Mouse (Mus musculus): ENCODE results near the gene Isca2. TPM values are rescaled to one million over a fixed set of nuclear protein-coding genes. Genes with fewer than 3 reads are reported as not detected.

Isca2 gene
- polyA plus RNA-seq (2016; fragmentation: Nextera tagmentation; extraction: Ambion mirVana): 162 and 190 TPM in 2 replicates

DNA sequence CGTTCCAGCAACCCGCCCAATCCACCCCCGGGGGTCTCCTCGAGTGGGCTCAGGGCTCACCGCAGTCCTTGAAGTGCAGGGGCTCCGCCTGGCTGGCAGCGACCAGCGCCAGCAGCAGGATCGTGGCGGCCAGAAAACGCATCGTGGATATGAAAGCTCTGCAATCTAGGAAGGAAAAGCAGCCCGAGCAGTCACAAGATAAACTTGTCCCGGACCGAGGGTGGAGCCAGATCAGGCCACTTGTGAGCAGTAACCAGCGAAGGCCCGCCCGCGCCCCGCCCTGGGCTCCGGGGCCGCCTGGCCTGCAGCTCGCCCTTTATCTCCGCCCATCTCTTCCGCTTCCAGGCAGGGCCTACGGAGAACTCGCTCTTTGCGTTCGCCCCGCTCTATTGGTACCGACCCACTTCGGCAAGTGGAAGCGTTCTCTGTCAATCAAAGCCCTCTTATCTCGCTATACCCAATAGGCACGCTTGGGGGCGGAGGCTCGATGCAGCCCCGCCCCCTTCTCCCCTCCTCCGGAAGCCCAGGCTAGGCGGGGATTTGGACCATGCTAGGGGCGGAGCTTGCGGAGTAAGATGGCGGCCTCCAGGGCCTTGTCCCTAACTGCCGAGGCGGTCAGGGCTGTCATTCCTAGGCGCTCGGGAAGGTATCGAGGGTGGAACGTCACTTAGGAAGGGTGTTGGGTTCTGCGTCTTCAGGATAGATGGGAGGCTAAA lies at the start of gene Isca2, which contains the start of gene Npc2:
Gene Isca2 (plus strand): TSS at position 526 of the 716 bp plus-strand sequence.
Gene Npc2 (minus strand): TSS at position 427 of the 716 bp plus-strand sequence.
- peak; percentile 98 for DNase-seq (ENCODE audit: low spot score)
- peak within 1 kb of the TSS; percentile 83 for H3K4me3 ChIP-seq
- no peaks in the 10 kb centered on the region for H3K27me3 ChIP-seq (ENCODE audit: low read depth, poor library complexity, severe bottlenecking)
- H3K4me1 ChIP-seq: peaks cover 40% of the 10 kb centered on the region
- peak within 1 kb of the TSS; percentile 94 for H3K27ac ChIP-seq (replicated peaks)
- peaks cover 44% of the 10 kb centered on the region for H3K36me3 ChIP-seq
- no peaks in the 10 kb centered on the region for H3K9me3 ChIP-seq (replicated peaks)
- WGBS: under 1% methylated on average over 50 of the region's 50 CpGs

DNA sequence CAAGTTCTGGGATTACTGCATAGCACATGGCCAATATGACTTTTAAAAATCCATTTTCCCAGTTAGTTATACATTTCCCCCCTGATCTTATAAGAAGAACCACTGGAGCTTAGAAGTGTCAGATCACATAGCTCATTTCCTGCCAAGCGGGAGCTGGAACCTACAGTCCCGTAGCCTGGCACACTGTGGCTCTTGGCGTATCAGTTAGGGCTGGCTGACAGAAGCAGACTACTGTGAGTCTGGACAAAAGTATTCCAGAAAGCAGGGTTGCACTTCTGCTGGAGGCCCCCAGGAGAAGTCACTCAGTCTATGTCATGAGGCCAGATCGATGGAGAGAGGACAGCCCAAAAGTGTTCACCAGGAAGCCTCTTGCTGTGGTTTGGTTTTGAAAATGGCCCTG lies 46.7 kb upstream of the Isca2 start:
- H3K4me3 ChIP-seq: no peak overlapping the region
- no peaks in the 10 kb centered on the region for H3K36me3 ChIP-seq
- 0 out of 2 replicates have a peak, but pooled peaks cover 3% of the 10 kb centered on the region for H3K4me1 ChIP-seq
- H3K27ac ChIP-seq (replicated peaks): no peak overlapping the region
- H3K9me3 ChIP-seq (replicated peaks): no peaks in the 10 kb centered on the region
- no peak for DNase-seq (ENCODE audit: low spot score)
- H3K27me3 ChIP-seq (ENCODE audit: low read depth, poor library complexity, severe bottlenecking): no peaks in the 10 kb centered on the region
- WGBS: 93% methylated on average over 4 of the region's 4 CpGs

DNA sequence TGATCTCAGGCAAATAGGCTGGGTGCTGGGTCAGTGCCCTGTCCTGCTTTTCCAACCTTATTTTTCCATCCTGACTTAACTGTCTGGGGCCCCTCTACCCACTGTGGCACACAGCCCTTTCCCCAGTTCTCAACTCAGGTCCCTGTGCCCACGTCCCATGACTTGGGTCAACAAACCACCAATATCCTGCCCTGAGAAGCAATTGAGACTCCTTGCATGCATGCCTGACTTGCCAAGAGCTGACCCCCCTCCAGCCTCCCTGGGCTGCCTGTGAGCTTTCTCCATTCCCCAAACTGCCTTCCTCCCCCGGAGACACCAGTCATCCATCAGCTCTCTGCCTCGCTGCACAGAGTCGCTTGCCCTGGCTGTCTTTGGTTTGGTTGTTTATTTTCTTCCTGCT lies 46.1 kb upstream of the Isca2 start:
- no peak for DNase-seq (ENCODE audit: low spot score)
- 54% methylated on average over 4 of the region's 4 CpGs for WGBS
- 0 out of 2 replicates have a peak, but pooled peaks cover 3% of the 10 kb centered on the region for H3K4me1 ChIP-seq
- H3K36me3 ChIP-seq: no peaks in the 10 kb centered on the region
- H3K9me3 ChIP-seq (replicated peaks): no peaks in the 10 kb centered on the region
- H3K4me3 ChIP-seq: no peak overlapping the region
- H3K27ac ChIP-seq (replicated peaks): no peak overlapping the region
- no peaks in the 10 kb centered on the region for H3K27me3 ChIP-seq (ENCODE audit: low read depth, poor library complexity, severe bottlenecking)

DNA sequence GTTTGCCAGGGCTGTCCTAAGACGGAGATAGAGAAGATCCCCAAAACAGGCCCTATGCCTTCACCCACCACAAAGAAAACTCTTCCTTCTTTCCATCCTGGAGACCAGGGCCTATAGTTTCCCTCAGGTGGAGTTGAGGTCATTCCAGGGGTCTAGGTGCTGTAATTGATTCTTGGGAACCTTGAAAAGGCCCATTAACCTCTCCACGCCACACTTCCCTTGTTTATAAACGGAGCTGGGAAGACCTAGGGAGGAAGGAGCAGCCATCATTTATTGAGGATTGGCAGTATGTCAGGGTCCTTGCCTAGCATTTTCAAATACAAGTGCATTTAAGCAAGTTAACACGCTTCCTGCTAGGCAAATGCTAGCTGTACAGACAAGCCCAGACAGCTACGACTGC lies 45.6 kb upstream of the Isca2 start:
- Histone ChIP-seq H3K4me1 (0 out of 2 replicates have a peak, but pooled peaks cover 3% of the 10 kb centered on the region), H3K4me3 (no peak overlapping the region), H3K27me3 (ENCODE audit: low read depth, poor library complexity, severe bottlenecking) (no peaks in the 10 kb centered on the region), H3K9me3 (replicated peaks) (no peaks in the 10 kb centered on the region), H3K27ac (replicated peaks) (no peak overlapping the region), H3K36me3 (no peaks in the 10 kb centered on the region)
- 78% methylated on average over 5 of the region's 5 CpGs for WGBS
- DNase-seq (ENCODE audit: low spot score): no peak

DNA sequence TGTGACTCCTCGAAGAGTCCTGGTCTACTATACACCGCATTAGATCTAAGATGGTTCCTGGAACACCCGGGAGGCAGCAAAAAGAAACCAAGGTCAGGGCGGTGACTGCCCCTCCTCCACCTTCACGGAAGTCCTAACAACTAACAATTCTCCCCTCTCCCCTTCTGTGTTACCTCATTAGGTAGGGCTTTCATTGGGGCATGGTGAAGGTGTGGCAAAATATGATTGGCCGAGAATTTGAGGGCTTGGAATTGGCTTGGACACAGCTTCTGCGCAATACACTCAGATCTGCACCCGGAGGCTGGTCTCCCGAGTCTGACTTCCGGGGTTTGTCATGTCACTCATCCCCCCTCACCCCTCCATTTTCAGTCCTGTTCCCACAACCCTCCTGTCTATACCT lies 44.6 kb upstream of the Isca2 start:
- H3K36me3 ChIP-seq: no peaks in the 10 kb centered on the region
- H3K27ac ChIP-seq (replicated peaks): no peak overlapping the region
- WGBS: 94% methylated on average over 10 of the region's 10 CpGs
- H3K27me3 ChIP-seq (ENCODE audit: low read depth, poor library complexity, severe bottlenecking): no peaks in the 10 kb centered on the region
- 0 out of 2 replicates have a peak, but pooled peaks cover 3% of the 10 kb centered on the region for H3K4me1 ChIP-seq
- H3K9me3 ChIP-seq (replicated peaks): no peaks in the 10 kb centered on the region
- no peak overlapping the region for H3K4me3 ChIP-seq
- DNase-seq (ENCODE audit: low spot score): no peak

DNA sequence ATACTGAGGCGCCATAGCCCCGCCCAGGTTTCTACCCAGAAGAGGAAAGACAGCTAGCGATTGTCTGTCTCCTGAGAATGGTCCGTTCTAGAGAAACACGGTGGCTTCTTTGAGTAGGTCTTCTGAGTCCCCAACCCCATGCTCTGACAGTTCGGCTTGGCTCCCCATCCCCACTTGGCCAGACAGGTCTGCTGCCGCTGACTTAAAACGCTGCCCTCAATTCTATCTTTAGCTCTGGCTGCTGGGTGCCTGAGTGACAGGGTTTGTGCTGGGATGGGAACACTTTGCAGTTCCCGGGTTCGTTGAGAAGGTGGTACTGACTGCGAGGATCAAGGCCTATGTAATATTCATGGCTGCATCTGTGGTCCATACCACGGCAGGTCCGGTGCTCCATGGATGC lies 39.7 kb upstream of the Isca2 start:
- no peaks in the 10 kb centered on the region for H3K36me3 ChIP-seq
- H3K27me3 ChIP-seq (ENCODE audit: low read depth, poor library complexity, severe bottlenecking): no peaks in the 10 kb centered on the region
- H3K27ac ChIP-seq (replicated peaks): no peak overlapping the region
- no peak overlapping the region for H3K4me3 ChIP-seq
- WGBS: 77% methylated on average over 13 of the region's 13 CpGs
- H3K9me3 ChIP-seq (replicated peaks): no peaks in the 10 kb centered on the region
- no peaks in the 10 kb centered on the region for H3K4me1 ChIP-seq
- DNase-seq (ENCODE audit: low spot score): no peak

DNA sequence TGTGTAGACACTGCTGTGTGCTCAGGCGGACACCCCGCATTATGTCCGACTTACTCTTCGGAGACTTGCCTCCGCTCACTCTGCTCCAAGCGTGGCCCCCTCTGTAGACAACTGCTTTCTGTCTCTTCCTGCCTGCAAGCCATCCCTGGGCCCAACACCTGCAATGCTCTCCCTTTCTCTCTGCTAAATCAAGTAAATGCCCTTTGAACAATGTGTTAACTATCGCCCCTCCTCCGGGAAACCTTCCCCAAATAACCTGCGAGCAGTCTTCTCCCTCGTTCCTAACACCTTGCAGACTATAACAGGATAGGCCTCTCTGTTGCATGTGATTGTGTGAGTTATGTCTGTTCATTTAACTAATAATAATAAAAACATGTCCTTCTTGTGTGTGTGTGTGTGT lies 29.6 kb upstream of the Isca2 start:
- Histone ChIP-seq H3K4me3 (no peak overlapping the region), H3K9me3 (replicated peaks) (no peaks in the 10 kb centered on the region), H3K27ac (replicated peaks) (no peak overlapping the region), H3K4me1 (peaks cover 11% of the 10 kb centered on the region), H3K27me3 (ENCODE audit: low read depth, poor library complexity, severe bottlenecking) (no peaks in the 10 kb centered on the region), H3K36me3 (no peaks in the 10 kb centered on the region)
- WGBS: 89% methylated on average over 10 of the region's 10 CpGs
- DNase-seq (ENCODE audit: low spot score): no peak

DNA sequence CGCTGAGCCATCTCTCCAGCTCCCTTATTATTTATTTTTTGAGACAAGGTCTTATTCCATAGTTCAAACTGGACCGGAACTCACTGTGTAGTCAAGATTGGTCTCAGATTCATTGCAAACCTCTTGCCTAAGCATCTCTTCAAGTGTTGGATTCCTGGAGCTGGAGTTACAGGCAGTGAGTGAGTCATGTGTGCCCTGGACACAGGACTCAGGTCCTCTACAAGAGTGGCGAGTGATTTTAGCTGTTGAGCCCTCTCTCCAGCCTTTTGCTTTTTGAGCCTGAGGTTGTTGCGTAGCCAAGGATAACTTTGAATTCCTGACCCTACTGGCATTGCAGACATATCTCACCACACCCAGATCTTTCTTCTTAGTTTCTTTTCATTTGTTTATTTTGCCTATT lies 27.4 kb upstream of the Isca2 start:
- no peaks in the 10 kb centered on the region for H3K27me3 ChIP-seq (ENCODE audit: low read depth, poor library complexity, severe bottlenecking)
- no peak overlapping the region for H3K4me3 ChIP-seq
- H3K27ac ChIP-seq (replicated peaks): no peak overlapping the region
- H3K9me3 ChIP-seq (replicated peaks): no peaks in the 10 kb centered on the region
- no peak for DNase-seq (ENCODE audit: low spot score)
- peaks cover 19% of the 10 kb centered on the region for H3K4me1 ChIP-seq
- WGBS: 61% methylated on average over 4 of the region's 4 CpGs
- no peaks in the 10 kb centered on the region for H3K36me3 ChIP-seq

DNA sequence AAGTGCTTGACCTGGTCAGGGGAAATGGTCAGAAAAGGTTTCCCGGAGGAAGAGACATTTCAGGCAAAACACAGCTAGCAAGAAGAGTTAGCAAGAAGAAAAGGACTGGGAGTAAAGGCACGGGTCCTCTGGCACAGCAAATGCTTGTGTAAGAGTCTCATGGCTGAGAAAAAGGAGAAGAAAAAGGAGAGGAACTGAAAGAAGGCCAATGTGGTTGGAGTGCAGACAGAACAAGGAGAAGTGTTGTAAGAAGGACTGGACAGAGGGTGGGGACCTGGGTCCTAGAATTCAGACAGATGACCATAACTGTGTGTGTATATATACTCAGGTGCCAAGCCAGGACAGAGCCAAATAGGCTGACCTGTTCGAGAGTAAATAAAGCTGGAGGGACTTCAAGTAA lies 24.9 kb upstream of the Isca2 start:
- Histone ChIP-seq H3K9me3 (replicated peaks) (no peaks in the 10 kb centered on the region), H3K27ac (replicated peaks) (no peak overlapping the region), H3K4me1 (peaks cover 42% of the 10 kb centered on the region), H3K4me3 (no peak overlapping the region), H3K36me3 (no peaks in the 10 kb centered on the region), H3K27me3 (ENCODE audit: low read depth, poor library complexity, severe bottlenecking) (no peaks in the 10 kb centered on the region; the same call in 1 of the 2 replicates)
- 81% methylated on average over 3 of the region's 3 CpGs for WGBS
- DNase-seq (ENCODE audit: low spot score): no peak

DNA sequence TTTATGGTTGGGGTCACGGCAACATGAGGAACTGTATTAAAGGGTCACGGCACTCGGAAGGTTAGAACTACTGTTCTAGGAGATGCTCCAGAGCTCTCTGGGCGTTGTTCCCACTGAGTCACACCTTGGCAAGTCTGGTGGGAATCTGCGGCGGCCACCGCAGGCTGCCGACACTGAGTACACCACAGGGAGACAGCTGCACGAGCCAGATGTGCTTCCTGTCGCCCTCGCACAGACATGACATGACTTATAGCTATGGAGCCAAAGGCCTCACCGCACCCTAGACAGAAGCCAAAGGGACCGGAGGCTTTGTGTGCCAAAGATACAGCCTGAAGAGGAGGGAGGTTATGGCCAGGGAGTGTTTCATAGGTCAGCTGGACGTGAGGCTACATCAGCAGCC lies 22.4 kb upstream of the Isca2 start:
- Histone ChIP-seq H3K4me1 (peaks cover 60% of the 10 kb centered on the region), H3K27me3 (ENCODE audit: low read depth, poor library complexity, severe bottlenecking) (peaks cover 5% of the 10 kb centered on the region), H3K9me3 (replicated peaks) (no peaks in the 10 kb centered on the region), H3K36me3 (peaks cover 7% of the 10 kb centered on the region), H3K4me3 (no peak overlapping the region), H3K27ac (replicated peaks) (no peak overlapping the region; the same call in 1 of the 2 replicates)
- whole genome bisulfite sequencing: 85% methylated on average over 14 of the region's 14 CpGs
- no peak for DNase-seq (ENCODE audit: low spot score)

DNA sequence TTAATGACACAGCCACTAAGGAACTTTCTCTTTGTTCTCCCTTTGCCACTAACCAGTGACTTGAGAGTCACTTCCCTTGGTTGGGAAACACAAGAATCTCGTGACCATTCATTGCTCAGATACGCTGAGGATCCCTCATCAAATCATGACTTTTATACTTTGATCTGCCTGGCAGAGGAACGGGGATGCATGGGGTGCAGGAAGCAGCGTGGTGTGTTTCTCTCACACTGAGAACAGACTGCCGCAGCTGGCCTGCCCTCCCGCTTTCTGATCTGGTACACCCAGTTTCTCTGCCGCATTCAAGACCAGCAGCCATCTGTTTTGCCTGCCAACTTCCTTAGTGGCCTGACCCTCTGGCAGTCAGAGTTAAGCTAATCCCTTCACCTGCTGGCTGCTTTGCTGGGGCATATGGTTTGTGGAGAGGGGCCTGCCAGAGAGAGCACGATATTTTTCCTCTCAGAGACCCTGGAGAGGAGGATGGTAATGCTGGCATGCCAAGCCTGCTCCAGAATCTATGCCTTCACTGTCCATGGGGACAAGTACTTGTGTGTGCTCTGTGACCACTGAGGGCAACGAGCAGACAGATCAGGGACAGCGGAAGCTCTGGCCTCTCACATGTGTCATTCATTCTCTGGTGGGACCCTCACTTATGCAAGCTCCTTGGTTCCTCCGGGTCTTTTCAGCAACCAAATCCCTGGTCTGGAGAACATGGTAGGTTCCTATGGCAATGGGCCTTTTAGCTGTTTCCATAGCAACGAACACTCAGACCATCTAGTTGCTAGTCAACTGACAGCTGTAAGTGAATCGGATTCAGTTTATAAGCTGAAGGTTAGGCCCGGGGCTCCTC lies 20.7 kb upstream of the Isca2 start:
- H3K27me3 ChIP-seq (ENCODE audit: low read depth, poor library complexity, severe bottlenecking): peaks cover 11% of the 10 kb centered on the region
- H3K27ac ChIP-seq (replicated peaks): peak overlapping the region; percentile 79
- H3K36me3 ChIP-seq: peaks cover 24% of the 10 kb centered on the region
- peaks cover 53% of the 10 kb centered on the region for H3K4me1 ChIP-seq
- H3K9me3 ChIP-seq (replicated peaks): no peaks in the 10 kb centered on the region
- no peak overlapping the region for H3K4me3 ChIP-seq
- DNase-seq (ENCODE audit: low spot score): peak; percentile 59
- WGBS: 43% methylated on average over 14 of the region's 14 CpGs

DNA sequence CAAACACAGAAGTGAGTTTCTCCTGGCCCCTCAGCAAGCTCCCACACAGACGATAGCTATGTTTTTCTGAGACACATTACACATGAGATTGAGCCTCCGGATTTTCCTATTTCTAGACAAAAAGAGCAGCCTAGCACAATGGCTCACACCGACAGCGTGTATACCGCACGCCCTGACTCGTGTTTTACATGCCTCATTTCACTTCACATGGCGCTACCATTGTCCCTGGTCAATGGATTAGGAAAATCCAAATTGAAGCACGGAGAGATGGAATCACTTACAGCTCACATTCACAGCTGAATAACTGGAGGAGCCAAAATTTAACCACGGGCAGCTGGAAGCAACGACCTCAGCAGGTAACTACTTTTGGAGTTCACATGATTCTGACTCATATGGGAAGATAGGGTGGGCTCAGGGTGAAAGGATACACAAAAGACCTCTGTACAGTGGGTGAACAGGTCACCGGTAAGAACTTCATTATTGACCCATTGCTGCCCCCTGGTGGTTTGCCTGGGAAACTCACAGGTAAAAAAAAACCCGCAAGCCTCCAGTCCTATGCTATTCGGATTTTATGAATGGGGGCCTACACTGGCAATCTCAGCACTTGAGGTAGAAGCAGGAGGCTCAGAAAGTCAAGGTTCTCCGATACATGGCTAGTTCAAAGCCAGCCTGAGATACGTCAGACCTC lies 17.9 kb upstream of the Isca2 start:
- H3K27ac ChIP-seq (replicated peaks): peak overlapping the region; percentile 52; the same call in 1 of the 2 replicates
- WGBS: 52% methylated on average over 16 of the region's 16 CpGs
- no peak overlapping the region for H3K4me3 ChIP-seq
- peaks cover 11% of the 10 kb centered on the region for H3K27me3 ChIP-seq (ENCODE audit: low read depth, poor library complexity, severe bottlenecking)
- peak; percentile 68 for DNase-seq (ENCODE audit: low spot score)
- peaks cover 50% of the 10 kb centered on the region for H3K4me1 ChIP-seq
- peaks cover 52% of the 10 kb centered on the region for H3K36me3 ChIP-seq
- H3K9me3 ChIP-seq (replicated peaks): no peaks in the 10 kb centered on the region

All from midbrain, embryonic 10.5 days (tissue).